Mouse (Mus musculus) CH12.LX (cell line): ENCODE data around the gene Col20a1.

Experiments
- BHLHE40 ChIP-seq: IDR thresholded peaks from 2 replicates; pipeline ENCODE4 v1.6.1; 2011; ENCODE audit warnings: mild to moderate bottlenecking, low read depth, low read length, improper control_type of control experiment
- CHD2 ChIP-seq: IDR thresholded peaks from 2 replicates; pipeline ENCODE4 v1.6.1; 2011; ENCODE audit warnings: low read length, improper control_type of control experiment
- CTCF ChIP-seq, 2 experiments: IDR thresholded peaks in 1 of 2; conservative IDR thresholded peaks in 1 of 2; 2 replicates each; pipeline ENCODE4 v1.5.1; 2011 to 2012; ENCODE audit warnings: low read depth in 2 of 2, low read length in 2 of 2, improper control_type of control experiment in 1 of 2, inconsistent platforms in 1 of 2, mild to moderate bottlenecking in 1 of 2, moderate library complexity in 1 of 2
- E2F4 ChIP-seq: IDR thresholded peaks from 2 replicates; pipeline ENCODE4 v1.6.1; 2011; ENCODE audit warnings: low read depth, low read length, improper control_type of control experiment; ENCODE audit not compliant: insufficient replicate concordance
- EP300 ChIP-seq: IDR thresholded peaks from 2 replicates; pipeline ENCODE4 v1.6.1; 2011; ENCODE audit warnings: low read length, improper control_type of control experiment
- ETS1 ChIP-seq: conservative IDR thresholded peaks from 2 replicates; pipeline ENCODE4 v1.6.1; 2012; ENCODE audit warnings: low read depth, mild to moderate bottlenecking, inconsistent platforms, low read length, improper control_type of control experiment, moderate library complexity
- MAX ChIP-seq: IDR thresholded peaks from 2 replicates; pipeline ENCODE4 v1.6.1; 2011; ENCODE audit warnings: low read length, improper control_type of control experiment
- MEF2A ChIP-seq: IDR thresholded peaks from 2 replicates; pipeline ENCODE4 v1.6.1; 2014; ENCODE audit warnings: low read depth, mild to moderate bottlenecking, inconsistent platforms, low read length, improper control_type of control experiment, borderline replicate concordance
- MXI1 ChIP-seq: IDR thresholded peaks from 2 replicates; pipeline ENCODE4 v1.6.1; 2011; ENCODE audit warnings: mild to moderate bottlenecking, low read depth, low read length, improper control_type of control experiment
- TCF12 ChIP-seq: IDR thresholded peaks from 2 replicates; pipeline ENCODE4 v1.6.1; 2014; ENCODE audit warnings: low read depth, mild to moderate bottlenecking, inconsistent platforms, low read length, improper control_type of control experiment
- ZC3H11A ChIP-seq: IDR thresholded peaks from 2 replicates; pipeline ENCODE4 v1.6.1; 2012; ENCODE audit warnings: low read depth, mild to moderate bottlenecking, inconsistent platforms, low read length, improper control_type of control experiment

DNA sequence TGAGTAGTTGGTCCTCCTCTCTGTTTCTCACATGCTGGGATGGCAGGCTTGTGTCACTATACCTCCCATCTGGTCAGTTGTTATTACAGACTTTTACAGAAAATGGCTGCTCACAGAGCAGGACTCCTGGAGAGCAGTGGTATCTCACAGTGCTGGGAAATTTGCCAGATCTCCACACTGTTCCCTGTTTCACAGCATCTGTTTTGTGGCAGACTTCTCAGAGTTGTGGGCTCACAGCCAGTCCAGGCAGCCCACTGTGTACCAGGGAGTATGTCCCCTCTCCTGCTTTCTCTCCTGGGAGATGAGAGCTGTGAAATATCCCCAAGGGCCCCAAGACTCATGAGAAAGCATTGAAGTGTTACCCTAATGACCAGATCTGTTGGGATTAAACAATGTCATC, 44.5 kb upstream of the Col20a1 start:
- TF ChIP-seq ZC3H11A = no peak
- no peak for TF ChIP-seq E2F4
- no peak for TF ChIP-seq ETS1
- no peak for TF ChIP-seq CTCF (conservative IDR thresholded peaks at IDR 0.05 in 1 of 2, IDR thresholded peaks at IDR 0.05 in 1 of 2; ENCODE audit: low read depth in 2 of 2, low read length in 2 of 2)
- no peak for TF ChIP-seq MXI1
- no peak for TF ChIP-seq CHD2
- TF ChIP-seq MEF2A = no peak
- no peak for TF ChIP-seq TCF12
- TF ChIP-seq EP300 = no peak
- TF ChIP-seq MAX = no peak
- TF ChIP-seq BHLHE40 = no peak
